Mouse (Mus musculus): ENCODE measurements at regions not wholly inside any gene's neighbourhood (a gene's known extent, or its start where the extent isn't known, plus 50 kb on each side); places are given as distances from the start of the nearest gene placed in this dataset.

GRCm38 (mm10) chr1:144317560-144317959, 68.5 kb upstream of the Rgs1 start:
- DNase-seq (ENCODE audit: low spot score in 2 of 2): no peak

GRCm38 (mm10) chr1:144316251-144316650, 67.2 kb upstream of the Rgs1 start:
- no peak for DNase-seq (ENCODE audit: low spot score in 2 of 2)

- no peak for DNase-seq (ENCODE audit: low spot score in 2 of 2)
Measured at GRCm38 (mm10) chr1:144314382-144314781, 65.3 kb upstream of the Rgs1 start.

DNA sequence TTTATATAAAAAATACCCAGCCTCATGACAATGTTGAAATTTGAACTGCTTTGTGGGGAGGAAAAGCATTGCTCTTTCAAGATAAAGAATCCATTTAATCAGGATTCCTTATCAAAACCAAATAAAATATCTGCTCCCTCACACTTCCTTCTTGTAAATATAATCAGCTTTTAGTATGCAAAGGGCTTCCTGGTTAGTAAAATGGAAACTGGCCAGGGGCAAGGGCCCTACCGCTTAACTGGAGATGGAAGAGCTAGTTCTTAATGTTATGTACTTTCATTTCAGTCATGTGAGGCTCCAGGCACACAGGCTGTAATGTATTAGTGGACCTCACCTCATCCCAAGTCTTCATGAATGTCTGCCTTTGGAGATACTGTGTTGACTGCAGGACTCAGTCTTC, 64.3 kb upstream of the Rgs1 start:
- no peak for DNase-seq (ENCODE audit: low spot score in 2 of 2)

DNA sequence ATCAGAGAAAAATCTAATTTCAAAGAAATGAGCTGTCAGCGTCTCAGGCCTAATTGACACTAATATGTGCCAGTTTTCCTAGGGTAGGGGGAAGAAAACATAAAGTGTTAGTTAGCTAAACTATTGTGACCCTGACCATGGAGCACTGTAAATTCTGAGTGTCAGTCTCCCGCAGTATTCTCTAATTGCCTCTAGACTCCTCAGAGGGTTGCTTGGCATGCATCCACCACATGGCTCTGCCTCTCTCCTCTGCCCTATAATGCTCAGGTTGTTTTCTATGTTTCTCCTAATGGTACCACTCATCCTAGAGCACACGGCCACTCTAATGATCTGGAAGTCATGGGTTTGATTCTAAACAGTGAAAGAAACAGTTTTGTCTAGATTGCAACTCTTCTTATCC, 60.9 kb upstream of the Rgs1 start:
- no peak for DNase-seq (ENCODE audit: low spot score in 2 of 2)

DNA sequence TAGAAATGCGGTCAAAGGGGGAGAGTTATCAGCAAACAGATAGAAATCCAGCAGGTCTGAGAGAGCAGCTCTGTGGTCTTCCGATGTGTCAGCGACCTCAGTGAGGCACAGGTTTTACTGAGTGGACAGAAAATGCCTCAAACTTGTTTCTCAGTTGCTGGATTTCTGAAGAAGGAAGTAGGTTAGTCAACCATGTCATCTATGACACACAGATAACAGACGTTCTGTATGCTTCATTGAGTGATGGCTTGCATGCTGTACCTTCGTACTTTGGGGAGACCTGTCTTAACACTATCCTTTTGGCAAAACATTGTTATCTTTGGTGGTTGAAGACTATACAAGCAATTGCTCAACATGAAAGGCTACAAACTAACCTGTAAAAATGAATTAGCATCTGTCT, 59.3 kb upstream of the Rgs1 start:
- DNase-seq (ENCODE audit: low spot score in 2 of 2): no peak

- no peak for DNase-seq (ENCODE audit: low spot score in 2 of 2)
Measured at GRCm38 (mm10) chr1:144307854-144308285, 58.8 kb upstream of the Rgs1 start.

- DNase-seq (ENCODE audit: low spot score in 2 of 2): no peak
Measured at GRCm38 (mm10) chr1:144307017-144307853, 58.2 kb upstream of the Rgs1 start.

DNA sequence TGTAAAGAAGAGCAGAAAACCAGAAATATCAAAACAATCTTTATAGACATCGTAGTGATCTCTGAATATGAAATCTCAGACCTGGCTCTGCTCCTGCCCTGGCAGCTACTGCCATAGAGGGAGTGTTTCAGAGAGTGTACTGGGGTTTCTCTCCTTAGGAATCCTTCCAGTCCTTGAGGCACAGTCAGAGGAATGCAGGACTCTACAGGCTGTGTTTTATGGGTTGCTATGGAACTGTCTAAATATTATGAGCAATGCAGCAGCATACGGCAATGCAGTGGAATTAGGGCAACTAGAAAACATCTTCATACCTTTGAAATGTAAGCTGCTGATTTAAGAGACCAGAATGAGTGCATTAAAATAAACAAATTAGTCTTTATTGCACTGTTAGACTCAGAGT, 57.2 kb upstream of the Rgs1 start:
- no peak for DNase-seq (ENCODE audit: low spot score in 2 of 2)

DNA sequence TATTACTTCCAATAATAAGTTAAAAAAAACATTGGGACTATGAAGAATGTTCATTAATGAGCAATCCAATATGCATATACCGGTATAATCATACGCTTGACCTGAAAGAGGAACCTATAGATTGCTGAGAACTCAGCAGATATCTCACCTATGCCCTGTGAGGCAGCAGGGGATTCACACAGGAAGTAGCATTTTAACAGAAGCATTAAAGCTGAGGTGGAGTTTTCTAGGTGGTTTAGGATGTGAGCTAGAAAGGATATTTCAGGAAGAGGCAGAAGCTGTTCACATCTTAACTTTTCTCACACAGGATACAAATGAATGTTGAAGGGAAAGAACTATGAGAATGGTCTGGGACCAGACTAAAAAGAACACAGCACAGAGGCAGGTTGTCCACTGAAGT, 51.6 kb upstream of the Rgs1 start:
- no peak for DNase-seq (ENCODE audit: low spot score in 2 of 2)
